Mouse (Mus musculus): ENCODE measurements around the gene Acoxl. TPM values are rescaled to one million over a fixed set of nuclear protein-coding genes. Genes with fewer than 3 reads are reported as not detected.

Gene Acoxl
- total and polyA plus RNA-seq, 3 experiments = 0.14 TPM; not detected in 2

GRCm38 (mm10) chr2:128152211-128152610 is 313.5 kb downstream of the Acoxl start:
- Histone ChIP-seq H3K27me3 (ENCODE audit: control insufficient read depth, insufficient read depth, low read length) (no peaks in the 10 kb centered on the region), H3K36me3 (ENCODE audit: control insufficient read depth, insufficient read depth, low read length) (no peaks in the 10 kb centered on the region), H3K4me3 (no peak overlapping the region), H3K4me1 (ENCODE audit: control insufficient read depth, insufficient read depth, low read length) (peaks cover 9% of the 10 kb centered on the region), H3K9ac (ENCODE audit: low read depth, low read length) (no peak overlapping the region), H3K27ac (no peak overlapping the region), H3K79me2 (replicated peaks; ENCODE audit: control insufficient read depth, insufficient read depth, low read length) (no peaks in the 10 kb centered on the region)
- TF ChIP-seq POLR2A (IDR thresholded peaks at IDR 0.05; ENCODE audit: insufficient read depth, low read depth, low read length) (no peak), EP300 (IDR thresholded peaks at IDR 0.05; ENCODE audit: insufficient read depth, low read depth, low read length) (no peak), CTCF (IDR thresholded peaks at IDR 0.05) (no peak)
- 89% methylated on average over 9 of the region's 9 CpGs for WGBS
- no peak for DNase-seq
- intact Hi-C loops (cut with DNase I) = no loop called here

- intact Hi-C loops (cut with DNase I) = no loop called here
- no peaks in the 10 kb centered on the region for H3K79me2 ChIP-seq (replicated peaks; ENCODE audit: control insufficient read depth, insufficient read depth, low read length)
- no peaks in the 10 kb centered on the region for H3K27me3 ChIP-seq (ENCODE audit: control insufficient read depth, insufficient read depth, low read length)
- no peak overlapping the region for H3K4me3 ChIP-seq
- WGBS = 74% methylated on average over 16 of the region's 16 CpGs
- H3K27ac ChIP-seq = no peak overlapping the region
- H3K4me1 ChIP-seq (ENCODE audit: control insufficient read depth, insufficient read depth, low read length) = peaks cover 9% of the 10 kb centered on the region
- H3K36me3 ChIP-seq (ENCODE audit: control insufficient read depth, insufficient read depth, low read length) = no peaks in the 10 kb centered on the region
- DNase-seq = no peak
- TF ChIP-seq CTCF (IDR thresholded peaks at IDR 0.05) (no peak), POLR2A (IDR thresholded peaks at IDR 0.05; ENCODE audit: insufficient read depth, low read depth, low read length) (no peak), EP300 (IDR thresholded peaks at IDR 0.05; ENCODE audit: insufficient read depth, low read depth, low read length) (no peak)
- no peak overlapping the region for H3K9ac ChIP-seq (ENCODE audit: low read depth, low read length)
Measured at GRCm38 (mm10) chr2:128152845-128153550, 314.3 kb downstream of the Acoxl start.

- intact Hi-C loops (cut with DNase I) = no loop called here
- Histone ChIP-seq H3K79me2 (replicated peaks; ENCODE audit: control insufficient read depth, insufficient read depth, low read length) (no peaks in the 10 kb centered on the region), H3K27ac (no peak overlapping the region), H3K4me1 (ENCODE audit: control insufficient read depth, insufficient read depth, low read length) (peaks cover 9% of the 10 kb centered on the region), H3K4me3 (no peak overlapping the region), H3K9ac (ENCODE audit: low read depth, low read length) (no peak overlapping the region), H3K36me3 (ENCODE audit: control insufficient read depth, insufficient read depth, low read length) (no peaks in the 10 kb centered on the region), H3K27me3 (ENCODE audit: control insufficient read depth, insufficient read depth, low read length) (no peaks in the 10 kb centered on the region)
- WGBS = 65% methylated on average over 11 of the region's 11 CpGs
- TF ChIP-seq EP300 (IDR thresholded peaks at IDR 0.05; ENCODE audit: insufficient read depth, low read depth, low read length) = no peak
- TF ChIP-seq POLR2A (IDR thresholded peaks at IDR 0.05; ENCODE audit: insufficient read depth, low read depth, low read length) = no peak
- TF ChIP-seq CTCF (IDR thresholded peaks at IDR 0.05) = no peak
- no peak for DNase-seq
Measured at GRCm38 (mm10) chr2:128153551-128153910, 314.9 kb downstream of the Acoxl start.

DNA sequence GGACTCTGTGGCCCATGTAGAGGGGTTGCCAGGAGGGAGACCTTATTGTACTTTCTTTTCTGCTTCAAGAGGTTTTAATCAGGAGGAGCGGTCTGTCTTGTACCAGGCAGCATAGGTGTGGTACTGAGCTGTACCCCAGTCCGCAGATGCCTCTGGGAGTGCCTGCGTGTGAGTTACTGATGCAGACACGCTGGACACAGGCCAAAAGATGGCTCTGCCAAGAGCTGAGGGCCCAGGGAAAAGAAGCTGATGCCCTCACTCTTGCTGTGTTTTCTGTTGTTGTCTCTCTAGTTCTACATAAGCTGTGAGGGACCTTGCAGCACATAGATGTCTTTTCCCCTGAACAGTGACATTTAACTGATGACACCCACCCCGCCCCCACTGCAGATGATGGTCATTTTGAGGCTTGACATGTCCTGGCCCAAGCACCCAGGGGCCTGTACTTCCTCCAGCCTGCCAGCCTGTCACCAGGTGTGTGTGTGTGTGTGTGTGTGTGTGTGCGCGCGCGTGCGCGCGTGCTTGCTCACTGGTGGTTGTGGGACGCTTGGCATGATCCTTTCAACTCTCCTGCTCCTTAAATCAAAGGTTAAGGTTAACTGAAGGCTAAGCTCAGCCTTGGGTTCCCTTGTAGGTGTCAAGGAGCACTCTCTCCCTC is 316.9 kb downstream of the Acoxl start:
- no peaks in the 10 kb centered on the region for H3K36me3 ChIP-seq (ENCODE audit: control insufficient read depth, insufficient read depth, low read length)
- no peak for DNase-seq

DNA sequence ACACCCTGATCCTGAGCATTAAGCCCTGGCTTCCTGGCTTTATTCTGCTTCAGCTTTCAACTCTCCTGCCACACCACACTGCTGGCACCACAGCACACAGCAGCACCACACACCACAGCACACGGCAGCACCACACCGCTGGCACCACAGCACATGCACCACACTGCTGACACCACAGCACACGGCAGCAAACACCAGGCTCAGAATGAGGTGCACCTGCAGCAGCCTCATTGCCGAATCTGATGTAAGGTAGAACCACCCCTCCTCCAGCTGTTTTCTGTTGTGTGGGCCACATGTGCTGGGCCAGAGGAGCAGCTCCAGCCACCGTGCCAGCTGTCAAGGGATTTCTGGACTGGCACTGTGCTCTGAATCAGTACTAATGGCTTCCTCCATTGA is 317.4 kb downstream of the Acoxl start:
- DNase-seq = no peak
- no peak overlapping the region for H3K9ac ChIP-seq (ENCODE audit: low read depth, low read length)
- no peak for TF ChIP-seq POLR2A (IDR thresholded peaks at IDR 0.05; ENCODE audit: insufficient read depth, low read depth, low read length)
- TF ChIP-seq CTCF (IDR thresholded peaks at IDR 0.05) = no peak
- TF ChIP-seq EP300 (IDR thresholded peaks at IDR 0.05; ENCODE audit: insufficient read depth, low read depth, low read length) = no peak
- intact Hi-C loops (cut with DNase I) = no loop called here
- H3K79me2 ChIP-seq (replicated peaks; ENCODE audit: control insufficient read depth, insufficient read depth, low read length) = no peaks in the 10 kb centered on the region
- 70% methylated on average over 5 of the region's 5 CpGs for WGBS
- no peaks in the 10 kb centered on the region for H3K36me3 ChIP-seq (ENCODE audit: control insufficient read depth, insufficient read depth, low read length)
- no peak overlapping the region for H3K27ac ChIP-seq
- no peak overlapping the region for H3K4me3 ChIP-seq
- H3K27me3 ChIP-seq (ENCODE audit: control insufficient read depth, insufficient read depth, low read length) = no peaks in the 10 kb centered on the region
- peaks cover 9% of the 10 kb centered on the region for H3K4me1 ChIP-seq (ENCODE audit: control insufficient read depth, insufficient read depth, low read length)

More for the DNA sequence above, 316.9 kb downstream of the Acoxl start:
- 84% methylated on average over 13 of the region's 13 CpGs for WGBS
- intact Hi-C loops (cut with DNase I) = no loop called here
- Histone ChIP-seq H3K27ac (no peak overlapping the region), H3K9ac (ENCODE audit: low read depth, low read length) (no peak overlapping the region), H3K27me3 (ENCODE audit: control insufficient read depth, insufficient read depth, low read length) (no peaks in the 10 kb centered on the region), H3K79me2 (replicated peaks; ENCODE audit: control insufficient read depth, insufficient read depth, low read length) (no peaks in the 10 kb centered on the region), H3K4me3 (no peak overlapping the region), H3K4me1 (ENCODE audit: control insufficient read depth, insufficient read depth, low read length) (peaks cover 9% of the 10 kb centered on the region)
- no peak for TF ChIP-seq POLR2A (IDR thresholded peaks at IDR 0.05; ENCODE audit: insufficient read depth, low read depth, low read length)
- TF ChIP-seq CTCF (IDR thresholded peaks at IDR 0.05) = no peak
- TF ChIP-seq EP300 (IDR thresholded peaks at IDR 0.05; ENCODE audit: insufficient read depth, low read depth, low read length) = no peak

Data from heart, adult 2 months (tissue).